Mouse (Mus musculus) mature B cell (primary cell): ENCODE results near the gene Coq6.
"Not testable (repeated sequence)": the region's sequence is repeated elsewhere in the genome, so short reads cannot be mapped to it uniquely, and the experiment has no call there.

Source experiments
- in situ Hi-C: fragments of 300-500 bp; cut with MboI; formaldehyde crosslinking; loops from 2 replicates; pipeline ENCODE4 v1.14.3; 2019

Coq6 gene

DNA sequence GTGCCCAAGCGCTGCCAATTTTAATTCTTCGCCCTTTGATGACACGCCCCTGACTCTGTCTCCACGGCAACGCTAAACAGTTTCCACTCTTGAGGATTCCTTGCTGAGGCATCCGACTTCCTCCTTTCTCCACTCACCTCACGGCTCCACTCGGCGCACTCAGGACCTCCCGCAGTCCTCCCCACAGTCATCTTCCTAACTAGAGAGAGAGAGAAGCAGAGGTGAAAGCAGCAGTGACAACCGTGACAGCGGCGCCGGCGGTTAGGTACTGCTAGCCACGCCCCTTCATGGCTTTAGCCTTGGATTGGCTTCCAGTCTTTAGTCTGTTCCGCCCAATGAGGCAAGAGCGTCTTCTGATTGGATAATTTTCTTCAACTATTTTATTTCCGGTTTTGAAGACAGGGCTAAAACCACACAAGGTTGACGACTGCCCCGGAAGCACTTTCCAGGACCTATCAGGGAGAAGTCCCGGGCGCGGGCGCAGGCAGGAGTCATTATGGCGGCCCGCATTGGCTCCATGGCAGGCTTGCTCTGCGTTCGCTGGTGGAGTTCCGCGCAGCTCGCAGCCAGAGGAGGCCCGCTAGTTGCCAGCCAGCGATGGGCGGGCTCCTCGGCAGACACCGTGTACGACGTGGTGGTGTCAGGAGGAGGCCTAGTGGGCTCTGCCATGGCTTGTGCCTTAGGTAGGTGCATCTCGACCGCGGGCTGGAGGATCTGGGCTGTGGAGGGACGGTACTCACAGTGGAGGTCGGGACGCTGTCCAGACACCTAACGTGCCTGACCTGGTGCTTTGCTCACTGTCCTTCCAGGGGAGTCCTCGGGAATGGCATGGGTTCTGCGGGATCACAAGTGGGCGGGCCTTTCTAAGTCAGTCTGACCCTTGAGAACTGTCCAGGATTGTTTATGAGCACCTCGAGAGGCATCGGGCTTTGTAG is at the start of gene Coq6, which contains the start of gene Fam161b:
Gene Coq6, plus strand, starts transcription at position 103 of the 935 bp plus-strand sequence.
Gene Fam161b, minus strand, starts transcription at position 279 of the 935 bp plus-strand sequence.
- in situ Hi-C loops: no loop called here

DNA sequence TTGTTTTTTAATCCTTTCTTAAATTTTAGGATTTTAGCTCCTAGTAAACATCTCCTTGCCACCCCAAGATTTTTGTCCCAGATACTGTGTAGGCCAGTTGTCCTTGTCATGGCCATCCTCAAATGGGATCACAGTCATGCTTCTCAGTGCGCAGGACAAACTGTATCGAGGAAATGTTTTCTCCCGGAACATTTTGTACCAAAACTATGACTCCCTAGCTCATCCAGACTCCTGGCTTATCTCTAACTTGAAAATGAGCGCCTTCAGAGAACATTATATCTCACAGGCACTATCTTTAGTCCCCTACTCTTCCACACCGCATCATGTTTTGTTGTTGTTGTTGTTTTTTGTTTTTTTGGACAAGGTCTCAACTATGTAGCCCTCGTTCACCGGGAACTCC is 45.5 kb upstream of the Coq6 start:
- in situ Hi-C loops: no loop called here

GRCm38 (mm10) chr12:84316721-84317621 is 44.5 kb upstream of the Coq6 start, which contains the start of gene Zfp410:
Gene Zfp410, plus strand, starts transcription at chr12:84316852.
- in situ Hi-C loops: no loop called here

DNA sequence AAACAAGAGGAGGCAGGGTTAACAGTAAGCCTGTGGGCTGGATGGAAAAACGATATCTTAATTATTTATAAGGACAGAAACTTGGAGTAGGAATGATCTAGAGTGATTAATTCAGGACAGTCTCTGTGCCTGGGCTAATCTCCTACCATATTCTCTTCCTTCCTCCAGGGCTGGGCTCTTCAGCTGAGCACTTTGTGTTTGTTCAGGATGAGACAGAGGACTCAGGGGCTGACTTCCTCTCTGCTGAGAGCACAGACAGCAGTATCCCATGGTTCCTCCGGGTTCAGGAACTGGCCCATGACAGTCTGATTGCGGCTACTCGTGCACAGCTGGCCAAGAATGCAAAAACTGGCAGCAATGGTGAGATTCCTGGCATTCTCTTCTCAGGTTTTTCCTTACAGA is 34.3 kb upstream of the Coq6 start:
- in situ Hi-C loops: no loop called here

DNA sequence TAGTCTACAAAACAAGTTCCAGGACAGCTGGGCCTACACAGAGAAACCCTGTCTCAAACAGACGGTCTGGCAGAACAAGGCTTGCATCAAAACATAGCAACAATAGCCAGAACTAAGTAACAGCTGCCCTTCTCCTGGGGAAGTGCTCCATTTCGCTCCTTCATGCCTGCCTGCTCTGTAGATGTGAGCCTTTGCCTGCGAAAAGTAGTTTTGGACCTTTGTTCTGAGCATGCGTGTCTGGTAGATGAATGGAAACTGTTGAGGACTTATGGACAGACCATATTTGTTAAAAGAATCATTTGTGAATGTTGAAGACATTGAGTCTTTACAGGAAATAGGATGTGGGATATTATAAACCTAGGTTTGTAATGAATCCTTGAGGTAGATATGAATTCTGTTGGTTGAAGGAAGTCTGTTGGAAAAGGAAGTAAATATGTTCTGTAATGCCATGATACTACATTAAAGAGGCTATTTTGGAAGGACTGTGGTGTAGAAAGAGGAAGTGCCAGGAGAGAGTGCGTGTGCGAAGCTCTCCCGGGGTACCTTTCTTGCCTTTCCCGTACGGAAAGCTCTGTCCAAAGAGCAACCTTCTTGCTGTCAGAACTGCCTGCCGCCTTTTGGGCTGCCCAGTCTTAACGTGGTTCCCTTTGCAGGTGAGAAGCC is 24.4 kb upstream of the Coq6 start:
- in situ Hi-C loops: no loop called here

- in situ Hi-C loops: no loop called here
Observed at GRCm38 (mm10) chr12:84347192-84347591, 14.3 kb upstream of the Coq6 start.

GRCm38 (mm10) chr12:84358699-84359098 is 2.8 kb upstream of the Coq6 start:
- in situ Hi-C loops: not testable (repeated sequence)

DNA sequence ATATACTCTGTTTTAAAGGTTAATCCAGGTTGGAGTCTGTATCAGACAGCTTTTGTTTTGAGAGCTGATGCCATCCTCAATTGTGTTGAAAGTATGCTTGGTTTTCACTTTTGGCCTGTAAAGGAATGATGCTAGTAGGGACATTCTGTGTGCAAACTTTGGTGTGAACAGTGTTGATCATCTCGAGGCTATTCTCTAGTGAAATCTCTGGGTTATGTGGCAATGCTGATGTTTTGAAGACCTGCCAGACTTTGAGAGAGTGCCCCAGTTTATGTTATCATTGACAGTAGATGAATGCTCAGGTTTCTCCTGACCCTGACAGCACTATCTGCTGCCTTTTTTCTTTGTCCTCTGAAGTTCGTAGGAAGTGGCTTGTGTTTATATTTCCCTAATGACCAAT is 1.4 kb downstream of the Coq6 start:
- in situ Hi-C loops: no loop called here

- in situ Hi-C loops: no loop called here
Observed at GRCm38 (mm10) chr12:84364291-84364690, 2.8 kb downstream of the Coq6 start.

GRCm38 (mm10) chr12:84365137-84365536 is 3.7 kb downstream of the Coq6 start:
- in situ Hi-C loops: no loop called here

- in situ Hi-C loops: no loop called here
Observed at GRCm38 (mm10) chr12:84366971-84367370, 5.5 kb downstream of the Coq6 start.

DNA sequence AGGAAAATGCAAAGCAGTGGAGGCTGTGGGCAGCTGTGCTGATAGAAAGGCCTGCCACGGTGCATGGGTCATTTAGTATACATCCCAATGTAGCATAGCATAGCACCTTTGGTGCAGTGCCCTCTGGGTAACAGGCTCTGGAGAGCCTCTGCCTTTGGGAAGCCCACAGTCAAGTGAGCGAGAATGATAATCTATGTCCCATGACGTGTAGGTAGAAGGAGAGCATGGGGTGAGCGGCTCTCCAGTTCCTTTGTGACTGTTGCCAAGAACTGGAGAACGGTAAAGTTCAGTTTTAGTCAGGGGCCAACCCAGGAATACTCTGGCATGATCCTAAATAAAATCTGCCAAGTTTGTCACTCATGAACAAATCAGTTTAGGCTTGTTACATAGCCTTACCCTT is 10.2 kb downstream of the Coq6 start:
- in situ Hi-C loops: no loop called here

DNA sequence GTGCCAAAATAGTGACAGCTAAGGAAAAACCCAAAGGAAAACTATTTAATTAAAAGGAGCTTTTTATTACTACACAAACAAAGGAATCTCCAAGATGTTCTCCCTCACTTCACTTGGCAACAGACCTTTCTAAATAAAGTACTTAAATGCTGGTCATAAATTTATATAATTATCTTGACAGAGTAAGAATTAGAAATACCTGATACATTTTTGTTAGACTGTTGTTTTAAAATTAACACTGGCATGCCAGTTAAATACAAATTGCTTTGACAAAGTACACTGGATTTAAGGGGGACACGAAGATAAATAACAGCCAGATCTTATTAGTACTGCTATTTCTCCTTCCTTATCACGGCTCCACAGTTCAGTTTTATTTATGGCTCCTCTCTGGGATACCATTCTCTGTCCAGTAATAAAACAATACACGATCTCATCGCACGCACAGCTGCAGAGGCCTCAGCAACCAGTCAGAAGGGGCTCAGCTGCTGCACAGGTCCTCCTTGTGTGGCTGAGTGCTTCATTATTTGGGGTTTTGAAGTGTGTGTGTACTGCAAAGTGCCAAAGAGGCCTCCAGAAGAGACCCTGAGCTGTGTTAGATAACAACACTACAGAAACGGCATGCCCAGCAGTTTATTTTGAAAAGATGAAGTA is 12.5 kb downstream of the Coq6 start:
- in situ Hi-C loops: no loop called here

GRCm38 (mm10) chr12:84382369-84382768 is 20.9 kb downstream of the Coq6 start:
- in situ Hi-C loops: no loop called here

GRCm38 (mm10) chr12:84384644-84385081 is 23.2 kb downstream of the Coq6 start:
- in situ Hi-C loops: no loop called here

DNA sequence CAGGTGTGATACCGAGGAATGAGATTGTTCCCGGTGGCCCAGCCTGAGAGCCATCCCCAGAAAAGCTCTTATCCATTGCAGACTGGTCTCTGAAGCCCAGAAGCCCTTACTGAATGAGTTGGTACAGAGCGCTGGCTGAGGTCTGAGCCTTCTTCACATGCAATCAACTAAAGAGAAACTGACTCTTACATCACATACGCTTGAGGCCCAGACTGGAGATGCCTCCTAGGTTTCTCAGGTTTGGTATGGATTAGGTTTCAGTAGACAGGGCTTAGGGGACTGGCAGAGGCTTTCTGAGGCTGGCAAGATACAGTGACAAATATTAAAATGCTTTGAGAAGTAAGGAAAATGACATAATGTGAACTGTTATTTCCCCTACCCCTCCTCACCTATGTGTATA is 24.0 kb downstream of the Coq6 start:
- in situ Hi-C loops: no loop called here

DNA sequence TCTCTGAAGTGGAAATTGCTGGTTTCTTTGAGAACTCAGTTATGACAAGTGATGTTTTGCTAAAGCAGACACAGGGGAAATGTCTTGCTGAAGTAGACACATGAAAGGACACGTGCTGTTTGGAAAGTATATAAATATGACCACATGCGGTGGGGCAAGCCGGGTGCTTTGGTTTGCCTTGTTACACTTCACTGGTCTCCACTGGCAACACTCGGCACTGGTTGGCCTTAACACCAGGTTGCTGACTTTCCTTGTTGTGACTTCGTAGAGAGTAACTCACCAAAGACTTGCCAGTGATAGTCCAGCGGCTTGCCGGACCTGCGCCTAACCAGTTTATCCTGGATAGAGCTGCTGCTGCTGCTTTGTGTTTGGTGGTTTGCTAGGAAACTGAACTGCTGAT is 26.6 kb downstream of the Coq6 start:
- in situ Hi-C loops: no loop called here

DNA sequence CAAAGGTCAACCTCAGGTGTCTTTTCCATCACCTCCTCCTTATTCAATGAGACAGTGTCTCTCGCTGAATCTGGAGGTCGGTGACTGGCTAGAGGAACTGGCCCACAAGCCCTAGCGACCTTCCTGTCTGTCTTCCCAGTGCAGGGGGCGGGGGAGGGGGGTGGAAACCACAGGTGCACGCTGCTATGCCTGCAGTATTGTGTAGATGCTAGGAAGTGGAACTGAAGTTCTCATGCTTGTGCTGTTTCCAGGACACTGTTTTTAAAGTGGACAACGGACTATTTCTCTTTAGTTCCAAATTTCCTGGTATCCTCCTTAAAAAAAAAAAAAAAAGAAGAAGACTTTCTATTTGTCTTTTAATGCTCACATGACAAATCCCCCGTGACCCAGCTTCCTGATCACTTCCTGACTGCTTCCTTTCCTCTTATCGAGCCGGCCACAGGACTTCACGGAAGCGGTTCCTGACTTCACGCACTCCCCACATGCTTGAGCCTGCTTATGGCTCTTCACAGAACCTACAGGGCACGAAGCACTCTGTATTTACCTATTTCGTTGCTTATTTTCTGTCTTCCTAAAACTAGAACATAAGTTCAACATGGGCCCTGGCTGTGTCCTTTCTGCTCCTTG is 27.4 kb downstream of the Coq6 start:
- in situ Hi-C loops: no loop called here

DNA sequence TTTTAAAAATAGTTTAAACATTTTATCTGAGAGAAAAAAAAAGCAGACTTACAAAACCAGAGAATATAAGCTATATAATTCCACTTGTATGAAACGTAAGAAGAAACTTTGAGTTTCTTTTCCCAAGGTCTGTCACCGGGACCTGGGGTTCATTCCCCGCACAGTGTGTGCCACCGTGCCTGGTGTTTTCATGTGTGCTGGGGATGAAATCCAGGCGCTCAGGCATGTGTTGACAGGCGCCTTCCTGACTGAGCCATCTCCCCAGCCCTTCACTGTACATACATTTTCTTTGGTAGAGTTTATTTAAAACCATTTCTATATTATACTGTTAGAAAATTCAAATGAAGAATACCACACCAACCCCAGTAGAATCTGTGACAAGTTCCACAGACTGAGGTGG is 28.9 kb downstream of the Coq6 start:
- in situ Hi-C loops: no loop called here

GRCm38 (mm10) chr12:84392681-84393080 is 31.2 kb downstream of the Coq6 start:
- in situ Hi-C loops: no loop called here

- in situ Hi-C loops: no loop called here
Observed at GRCm38 (mm10) chr12:84393847-84394246, 32.4 kb downstream of the Coq6 start.
